Mouse (Mus musculus) MEL (cell line): ENCODE data around the gene Oaz2. TPM values are rescaled to one million over a fixed set of nuclear protein-coding genes. Genes with fewer than 3 reads are reported as not detected.

Source experiments
- DNase-seq: peaks from one replicate; pipeline ENCODE4 v3.0.0; 2011; ENCODE audit warnings: low read depth, low spot score
- H3K27ac ChIP-seq: 2 replicates; pipeline ENCODE4 v1.5.1; 2012; ENCODE audit warnings: low read depth, mild to moderate bottlenecking, control low read depth, low read length, moderate library complexity; ENCODE audit not compliant: control insufficient read depth
- H3K27me3 ChIP-seq, 2 experiments: fragments of 150-350 bp in 1 of 2; sonication (generic) in 1 of 2; 2 replicates each; pipeline ENCODE4 v1.6.1; 2012; ENCODE audit warnings: low read length in 2 of 2, mild to moderate bottlenecking in 2 of 2, improper control_type of control experiment in 1 of 2, moderate library complexity in 1 of 2; ENCODE audit not compliant: insufficient read depth in 2 of 2, control insufficient read depth in 1 of 2
- H3K36me3 ChIP-seq, 2 experiments: 2 replicates each; pipeline ENCODE4 v1.6.1; 2012 to 2014; ENCODE audit warnings: low read length in 2 of 2, improper control_type of control experiment in 1 of 2, inconsistent platforms in 1 of 2, mild to moderate bottlenecking in 1 of 2; ENCODE audit not compliant: insufficient read depth in 2 of 2, control insufficient read depth in 1 of 2
- H3K4me1 ChIP-seq, 2 experiments: fragments of 150-350 bp in 1 of 2; sonication (generic) in 1 of 2; 2 replicates each; pipeline ENCODE4 v1.6.1; 2012; ENCODE audit warnings: low read length in 2 of 2, improper control_type of control experiment in 1 of 2, mild to moderate bottlenecking in 1 of 2; ENCODE audit not compliant: insufficient read depth in 2 of 2, control insufficient read depth in 1 of 2
- H3K4me3 ChIP-seq, 2 experiments: fragments of 150-350 bp in 1 of 2; sonication (generic) in 1 of 2; 2 replicates each; pipeline ENCODE4 v1.5.1; 2012; ENCODE audit warnings: low read depth in 2 of 2, low read length in 2 of 2, mild to moderate bottlenecking in 2 of 2, moderate library complexity in 2 of 2, control low read depth in 1 of 2, improper control_type of control experiment in 1 of 2; ENCODE audit not compliant: control insufficient read depth in 1 of 2, insufficient read depth in 1 of 2
- H3K79me2 ChIP-seq: 2 replicates; pipeline ENCODE4 v1.6.1; 2012; ENCODE audit warnings: mild to moderate bottlenecking, low read length, moderate library complexity; ENCODE audit not compliant: control insufficient read depth, poor library complexity, insufficient read depth
- H3K9ac ChIP-seq: 2 replicates; pipeline ENCODE4 v1.6.1; 2012; ENCODE audit warnings: low read depth, mild to moderate bottlenecking, control low read depth, low read length, moderate library complexity; ENCODE audit not compliant: control insufficient read depth, poor library complexity, severe bottlenecking
- H3K9me3 ChIP-seq: fragments of 150-350 bp; sonication (generic); replicated peaks from 2 replicates; pipeline ENCODE4 v1.6.1; 2012; ENCODE audit warnings: mild to moderate bottlenecking, low read length, improper control_type of control experiment, moderate library complexity; ENCODE audit not compliant: insufficient read depth
- CHD1 ChIP-seq: IDR thresholded peaks from 2 replicates; pipeline ENCODE4 v1.6.1; 2012; ENCODE audit warnings: low read depth, mild to moderate bottlenecking, inconsistent platforms, low read length, improper control_type of control experiment
- CTCF ChIP-seq, 3 experiments: IDR thresholded peaks in 2 of 3; conservative IDR thresholded peaks in 1 of 3; 2 replicates each; pipeline ENCODE4 v1.5.1; 2011 to 2012; ENCODE audit warnings: low read length in 3 of 3, low read depth in 2 of 3, mild to moderate bottlenecking in 2 of 3, improper control_type of control experiment in 1 of 3, inconsistent platforms in 1 of 3, mixed read lengths in 1 of 3, moderate library complexity in 1 of 3; ENCODE audit not compliant: control insufficient read depth in 1 of 3, insufficient read depth in 1 of 3, poor library complexity in 1 of 3, severe bottlenecking in 1 of 3
- ETS1 ChIP-seq: IDR thresholded peaks from 2 replicates; pipeline ENCODE4 v1.6.1; 2012; ENCODE audit warnings: low read depth, mild to moderate bottlenecking, inconsistent platforms, low read length, improper control_type of control experiment, moderate library complexity
- GABPA ChIP-seq: IDR thresholded peaks from 2 replicates; pipeline ENCODE4 v1.6.1; 2012; ENCODE audit warnings: low read depth, mild to moderate bottlenecking, inconsistent platforms, low read length, improper control_type of control experiment, moderate library complexity
- HCFC1 ChIP-seq: IDR thresholded peaks from 2 replicates; pipeline ENCODE4 v1.6.1; 2012; ENCODE audit warnings: low read depth, mild to moderate bottlenecking, inconsistent platforms, low read length, improper control_type of control experiment, moderate library complexity
- MYC ChIP-seq: IDR thresholded peaks from 2 replicates; pipeline ENCODE4 v1.6.1; 2011; ENCODE audit warnings: low read depth, mild to moderate bottlenecking, low read length, improper control_type of control experiment, moderate library complexity
- NRF1 ChIP-seq: IDR thresholded peaks from 2 replicates; pipeline ENCODE4 v1.6.1; 2014; ENCODE audit warnings: low read depth, mild to moderate bottlenecking, inconsistent platforms, low read length, improper control_type of control experiment, moderate library complexity; ENCODE audit not compliant: poor library complexity, insufficient read depth, severe bottlenecking
- POLR2AphosphoS2 ChIP-seq: IDR thresholded peaks from 2 replicates; pipeline ENCODE4 v1.6.1; 2011; ENCODE audit warnings: low read length, improper control_type of control experiment
- RAD21 ChIP-seq: IDR thresholded peaks from 2 replicates; pipeline ENCODE4 v1.6.1; 2011; ENCODE audit warnings: mild to moderate bottlenecking, low read depth, low read length, improper control_type of control experiment
- SIN3A ChIP-seq: IDR thresholded peaks from 2 replicates; pipeline ENCODE4 v1.6.1; 2012; ENCODE audit warnings: low read length, improper control_type of control experiment, inconsistent platforms
- SMC3 ChIP-seq: IDR thresholded peaks from 2 replicates; pipeline ENCODE4 v1.6.1; 2011; ENCODE audit warnings: low read depth, low read length, improper control_type of control experiment
- TAL1 ChIP-seq: IDR thresholded peaks from 2 replicates; pipeline ENCODE4 v1.6.1; 2012; ENCODE audit warnings: mild to moderate bottlenecking, inconsistent platforms, low read length, moderate library complexity, mixed read lengths
- ZC3H11A ChIP-seq: IDR thresholded peaks from 2 replicates; pipeline ENCODE4 v1.6.1; 2012; ENCODE audit warnings: low read depth, mild to moderate bottlenecking, inconsistent platforms, low read length, improper control_type of control experiment
- ZKSCAN1 ChIP-seq: IDR thresholded peaks from 2 replicates; pipeline ENCODE4 v1.6.1; 2012; ENCODE audit warnings: low read depth, mild to moderate bottlenecking, inconsistent platforms, low read length, improper control_type of control experiment, moderate library complexity
- ZMIZ1 ChIP-seq: IDR thresholded peaks from 2 replicates; pipeline ENCODE4 v1.6.1; 2012; ENCODE audit warnings: low read depth, mild to moderate bottlenecking, inconsistent platforms, low read length, improper control_type of control experiment, moderate library complexity
- ZNF384 ChIP-seq: IDR thresholded peaks from 2 replicates; pipeline ENCODE4 v1.6.1; 2012; ENCODE audit warnings: low read depth, mild to moderate bottlenecking, inconsistent platforms, low read length, improper control_type of control experiment
- polyA plus RNA-seq, 2 experiments: library from polyadenylated mRNA; stranded (reverse) in 1 of 2; unstranded in 1 of 2; fragments of >175 nt in 1 of 2; fragments of >200 nt in 1 of 2; gene quantifications; 2 replicates each; pipeline versions ENCODE4 v1.2.1 to v1.2.4; 2012; ENCODE audit warnings: low replicate concordance in 2 of 2, low read depth in 1 of 2; ENCODE audit not compliant: insufficient read length in 2 of 2, insufficient read depth in 1 of 2, missing spikeins in 1 of 2
- total RNA-seq: library from RNA; depleted of rRNA; stranded (reverse); fragments of 300-350 nt; gene quantifications from 2 replicates; pipeline ENCODE4 v1.2.3, GENCODE M21; 2012

Oaz2 gene
- total and polyA plus RNA-seq, 3 experiments, result 16.4 to 34.6 TPM; not detected in 1

DNA sequence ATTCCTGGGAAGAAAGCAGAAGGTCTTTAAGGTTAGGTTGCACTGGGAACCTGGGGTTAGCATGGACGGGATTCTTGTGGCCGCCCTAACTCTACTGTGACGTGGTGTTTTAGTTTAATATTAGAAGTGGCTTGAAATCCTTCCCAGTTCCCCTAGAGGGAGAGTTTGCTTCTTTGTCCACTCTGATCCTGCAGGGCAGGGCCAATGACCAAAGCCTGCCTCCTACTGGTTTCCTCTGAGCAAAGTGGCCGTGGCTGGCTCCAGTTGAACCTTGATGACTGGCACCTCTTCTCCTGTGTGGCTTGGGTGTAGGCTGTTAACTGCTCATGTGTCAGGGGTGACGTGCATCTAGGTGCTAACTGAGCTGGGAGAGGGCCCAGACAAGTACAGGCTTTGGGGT, 6.8 kb upstream of the Oaz2 start:
- no peaks in the 10 kb centered on the region for H3K36me3 ChIP-seq
- H3K9ac ChIP-seq, result no peak overlapping the region
- no peak overlapping the region for H3K4me3 ChIP-seq
- no peak for TF ChIP-seq CHD1
- peak in 1 of 3 experiments; percentile 1; a peak in 1 of 6 replicates for TF ChIP-seq CTCF (IDR thresholded peaks at IDR 0.05 in 2 of 3, conservative IDR thresholded peaks at IDR 0.05 in 1 of 3; ENCODE audit: control insufficient read depth in 1 of 3, insufficient read depth in 1 of 3, low read depth in 2 of 3, low read length in 3 of 3, poor library complexity in 1 of 3, severe bottlenecking in 1 of 3)
- TF ChIP-seq SIN3A, result no peak
- TF ChIP-seq, all 39 proteins: peak for 1
- no peak for DNase-seq
- H3K27me3 ChIP-seq, result peaks cover 0 to 2% of the 10 kb centered on the region in 2 experiments; a peak in 1 of 4 replicates
- no peaks in the 10 kb centered on the region for H3K4me1 ChIP-seq
- H3K27ac ChIP-seq, result no peak overlapping the region
- H3K9me3 ChIP-seq, result no peaks in the 10 kb centered on the region
- no peaks in the 10 kb centered on the region for H3K79me2 ChIP-seq

DNA sequence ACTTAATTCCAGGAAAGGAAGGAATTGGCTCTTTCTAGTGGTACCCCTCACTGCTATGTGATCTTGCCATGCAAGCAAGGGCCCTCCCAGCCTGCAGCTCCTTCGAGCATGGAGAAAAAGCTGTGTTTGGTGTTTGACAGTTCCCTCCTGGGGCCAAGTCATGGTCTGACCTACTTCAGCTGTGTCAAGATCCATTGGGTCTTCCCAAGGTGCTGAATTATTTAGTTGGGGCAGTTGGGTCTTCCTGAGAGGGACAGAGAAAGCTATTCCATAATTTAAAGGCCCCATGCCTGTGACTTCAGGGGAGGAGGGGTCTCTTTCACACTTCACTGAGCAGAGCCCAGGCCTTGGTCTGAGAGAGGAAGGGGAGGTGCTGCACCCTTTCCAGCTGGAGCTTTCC, 6.3 kb upstream of the Oaz2 start:
- Histone ChIP-seq H3K36me3 (no peaks in the 10 kb centered on the region), H3K4me1 (no peaks in the 10 kb centered on the region), H3K27ac (no peak overlapping the region), H3K27me3 (peaks cover 0 to 2% of the 10 kb centered on the region in 2 experiments; a peak in 1 of 4 replicates), H3K79me2 (no peaks in the 10 kb centered on the region), H3K4me3 (no peak overlapping the region), H3K9me3 (no peaks in the 10 kb centered on the region), H3K9ac (no peak overlapping the region)
- DNase-seq, result no peak
- no peak for TF ChIP-seq GABPA
- no peak for TF ChIP-seq POLR2AphosphoS2
- no peak for TF ChIP-seq TAL1
- TF ChIP-seq ZMIZ1, result no peak
- no peak for TF ChIP-seq ETS1
- TF ChIP-seq HCFC1, result no peak
- no peak for TF ChIP-seq NRF1
- no peak for TF ChIP-seq CHD1
- TF ChIP-seq MYC, result no peak
- no peak for TF ChIP-seq ZNF384
- no peak for TF ChIP-seq ZKSCAN1
- TF ChIP-seq SMC3, result no peak
- TF ChIP-seq, all 39 proteins: peak for 0

DNA sequence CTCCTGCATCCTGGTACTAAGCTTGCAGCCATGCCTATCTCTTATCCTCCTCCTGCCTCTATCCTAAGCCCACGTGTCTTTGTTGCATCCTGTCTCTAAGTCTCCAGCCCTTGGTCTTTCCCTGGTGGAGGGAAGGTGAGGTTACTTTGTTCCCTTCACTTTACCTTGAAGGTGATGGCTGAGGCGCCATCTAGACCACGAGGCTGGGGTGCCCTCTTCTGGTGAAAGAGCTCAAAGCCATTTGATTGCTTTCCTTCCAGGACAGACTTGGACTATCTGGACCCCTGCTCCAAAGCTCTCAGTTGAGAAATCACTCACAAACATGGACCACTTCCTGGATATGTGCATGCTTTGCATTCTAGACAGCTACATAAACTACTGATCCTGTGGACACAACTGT, 3.6 kb upstream of the Oaz2 start:
- no peaks in the 10 kb centered on the region for H3K4me1 ChIP-seq
- H3K27me3 ChIP-seq, result no peaks in the 10 kb centered on the region; a peak in 1 of 4 replicates
- TF ChIP-seq ZC3H11A, result peak; percentile 50; the same call in 1 of the 2 replicates
- no peak for TF ChIP-seq ZMIZ1
- peak; percentile 70 for TF ChIP-seq SMC3
- TF ChIP-seq CTCF (IDR thresholded peaks at IDR 0.05 in 2 of 3, conservative IDR thresholded peaks at IDR 0.05 in 1 of 3; ENCODE audit: control insufficient read depth in 1 of 3, insufficient read depth in 1 of 3, low read depth in 2 of 3, low read length in 3 of 3, poor library complexity in 1 of 3, severe bottlenecking in 1 of 3), result peak; percentile 41 to 64 (median 63); a peak in 5 of 6 replicates
- TF ChIP-seq ZNF384, result no peak
- TF ChIP-seq RAD21, result peak; percentile 52
- no peak overlapping the region for H3K27ac ChIP-seq
- no peak overlapping the region for H3K4me3 ChIP-seq
- no peaks in the 10 kb centered on the region for H3K79me2 ChIP-seq
- H3K9me3 ChIP-seq, result no peaks in the 10 kb centered on the region
- peak; percentile 35 for DNase-seq
- H3K36me3 ChIP-seq, result no peaks in the 10 kb centered on the region
- H3K9ac ChIP-seq, result no peak overlapping the region
